Comparison of ENCODE assay signal across 19 mouse cellular contexts in the genomic region with DNA sequence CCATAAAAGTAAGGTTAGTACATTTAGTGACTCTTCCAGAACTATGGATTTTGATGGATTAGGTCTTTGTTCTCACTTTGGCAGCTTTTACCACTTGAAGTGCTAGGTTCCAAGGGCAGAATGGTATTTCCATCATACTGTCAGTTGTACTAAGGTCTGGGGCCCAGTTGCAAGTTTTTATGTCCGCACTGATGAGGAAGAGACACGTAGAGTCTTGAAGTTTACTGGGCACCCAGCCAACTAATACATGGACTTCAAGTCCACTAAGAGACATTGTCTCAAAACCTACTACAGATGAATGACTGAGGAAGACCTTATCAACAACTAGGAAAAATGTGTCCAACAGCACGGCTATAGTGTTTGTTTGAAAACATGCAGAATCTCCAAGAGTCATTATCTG.
"Had no signal": no experiment of that assay in that cellular context is flagged by ENCODE, and none has a peak within 500 bp of the region (broad histone marks: within the 10 kb centered on the region; RNA-seq: fewer than 3 reads in every experiment).

No protein-coding gene starts in this region.

- H3K9me3 ChIP-seq: limb, embryonic 10.5 days; limb, embryonic 13.5 days; liver, embryonic 12.5 days; liver, embryonic 15.5 days had no signal

- H3K9ac ChIP-seq: limb, embryonic 13.5 days; liver, embryonic 12.5 days; liver, embryonic 15.5 days had no signal

- ATAC-seq: inflammation-experienced regulatory T-cells, adult 6 months; intestine, embryonic 16.5 days; liver, embryonic 12.5 days; lung, postnatal 0 days had no signal

- H3K36me3 ChIP-seq: limb, embryonic 10.5 days; limb, embryonic 13.5 days; liver, embryonic 12.5 days; liver, embryonic 15.5 days had no signal

- H3K27ac ChIP-seq: layer of hippocampus, adult 2 months; limb, embryonic 10.5 days; limb, embryonic 13.5 days; liver, embryonic 12.5 days; liver, embryonic 15.5 days; stomach, postnatal 0 days had no signal

- H3K4me1 ChIP-seq: limb, embryonic 10.5 days; limb, embryonic 13.5 days; liver, embryonic 12.5 days; liver, embryonic 15.5 days had no signal

- H3K27me3 ChIP-seq: limb, embryonic 13.5 days; liver, embryonic 12.5 days; liver, embryonic 15.5 days had no signal

- H3K4me2 ChIP-seq: limb, embryonic 13.5 days; liver, embryonic 12.5 days; liver, embryonic 15.5 days; midbrain, embryonic 11.5 days had no signal

- DNase-seq: kidney, adult 9 months; layer of hippocampus, adult 9-11 months; liver; lung, adult 18-20 months; lung, postnatal 4 days; midbrain, embryonic 14.5 days; thymus, adult 2 months; thymus, postnatal 14 days; thymus, postnatal 4 days had no signal

- H3K4me3 ChIP-seq: layer of hippocampus, adult 2 months; limb, embryonic 10.5 days; limb, embryonic 13.5 days; liver, embryonic 12.5 days; liver, embryonic 15.5 days had no signal
